Mouse (Mus musculus): ENCODE measurements at regions not wholly inside any gene's neighbourhood (a gene's known extent, or its start where the extent isn't known, plus 50 kb on each side); places are given as distances from the start of the nearest gene placed in this dataset.
"Not testable (repeated sequence)": the region's sequence is repeated elsewhere in the genome, so short reads cannot be mapped to it uniquely, and the experiment has no call there.

DNA sequence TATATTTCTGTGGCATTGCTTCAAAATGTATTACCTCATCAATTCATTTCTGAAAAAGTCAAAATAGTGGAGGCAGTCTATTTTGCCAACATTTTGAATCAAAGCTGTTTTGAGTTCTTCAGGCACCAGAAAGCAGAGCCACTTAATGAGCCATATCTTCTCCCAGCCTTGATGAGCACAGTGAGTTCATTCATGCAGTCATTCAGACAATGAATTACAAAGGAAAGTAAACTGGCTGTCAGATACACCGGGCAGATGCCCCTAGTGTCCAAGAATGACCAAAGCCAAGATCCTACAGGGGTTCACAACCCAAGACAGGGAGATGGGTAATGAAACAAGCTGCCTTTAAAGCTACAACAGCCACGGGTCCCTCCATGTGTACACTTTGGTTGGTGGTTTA, 798.7 kb downstream of the Cypt12 start:
- DNase-seq, result peak; percentile 81

DNA sequence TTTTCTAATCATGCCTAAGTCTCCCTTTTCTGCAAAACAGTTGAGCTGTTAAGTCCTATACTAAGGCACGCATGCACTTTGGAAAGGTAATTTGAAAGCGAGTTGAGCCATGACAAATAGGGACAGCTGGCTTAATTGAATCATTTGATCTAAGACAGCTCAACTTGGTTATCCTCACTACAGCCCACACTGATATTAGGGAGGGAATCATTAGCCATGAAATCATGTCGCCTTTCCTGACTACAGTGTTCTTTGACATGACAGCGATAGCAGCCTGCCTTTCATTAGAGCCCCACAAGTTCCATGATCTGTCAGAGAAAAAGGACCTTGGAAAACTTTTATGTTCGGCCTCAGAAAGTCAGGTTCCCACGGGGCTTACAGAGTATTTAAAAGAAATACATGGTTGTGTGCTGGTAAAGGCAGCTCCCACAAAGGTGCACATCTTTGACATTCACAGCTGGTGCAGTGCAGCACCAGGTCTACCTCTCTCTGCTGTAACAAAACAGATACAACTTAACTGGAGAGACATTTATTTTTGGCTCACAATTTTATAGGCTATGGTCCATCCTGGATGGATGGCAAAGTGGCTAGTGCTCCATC, 803.5 kb downstream of the Cypt12 start:
- DNase-seq, result peak; percentile 16

- peak; percentile 57 for DNase-seq
Measured at GRCm38 (mm10) chr3:18764301-18765078, 816.3 kb downstream of the Cypt12 start.

DNA sequence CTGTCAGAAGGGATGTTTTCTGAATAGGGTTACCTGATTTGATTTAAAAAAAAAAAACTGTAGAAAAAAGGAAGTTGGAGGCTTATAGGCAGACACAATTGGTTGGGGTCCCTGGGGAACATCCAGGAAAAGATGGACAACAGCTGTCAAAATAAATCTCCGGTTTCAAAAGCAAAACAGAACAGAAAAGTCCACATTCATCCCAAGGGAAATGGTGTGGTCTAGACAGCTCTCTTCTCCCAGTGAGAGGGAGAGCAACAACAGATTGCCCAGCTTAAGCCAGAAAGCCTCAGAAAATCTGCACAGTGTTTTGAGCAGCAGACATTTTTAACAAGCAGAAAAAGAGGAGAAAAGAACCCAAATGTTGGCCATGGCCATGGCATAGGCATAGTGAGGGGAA, 830.3 kb downstream of the Cypt12 start:
- no peak for DNase-seq

DNA sequence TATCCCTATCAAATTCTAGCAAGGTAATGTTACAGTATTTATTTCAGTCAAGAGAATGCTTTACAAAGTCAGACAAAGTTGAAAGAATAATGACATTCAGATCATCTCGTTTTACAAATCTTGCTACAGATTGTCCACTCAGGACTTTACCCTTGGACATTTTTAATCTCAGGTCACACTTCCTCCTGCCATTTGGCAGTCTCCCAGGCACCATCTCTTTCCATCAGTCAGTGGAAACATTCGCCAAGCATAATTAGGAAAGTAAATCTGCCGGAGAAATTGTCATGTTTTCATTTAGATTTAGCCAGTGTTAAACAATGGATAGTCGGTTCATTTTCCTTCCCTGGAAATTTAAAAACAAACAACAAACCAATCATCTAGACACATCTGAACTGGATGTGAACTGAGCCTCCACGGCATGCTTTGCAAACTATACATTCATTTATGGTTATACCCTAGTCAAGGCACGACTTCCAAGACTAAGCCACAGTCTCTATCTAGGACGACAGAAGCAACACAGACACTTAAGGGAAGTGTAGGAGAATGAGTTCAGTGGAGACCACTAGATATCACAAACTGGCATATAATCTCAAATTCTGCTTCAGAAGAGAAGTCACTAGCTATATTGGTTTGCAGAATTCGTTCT, 839.4 kb downstream of the Cypt12 start:
- no peak for DNase-seq

DNA sequence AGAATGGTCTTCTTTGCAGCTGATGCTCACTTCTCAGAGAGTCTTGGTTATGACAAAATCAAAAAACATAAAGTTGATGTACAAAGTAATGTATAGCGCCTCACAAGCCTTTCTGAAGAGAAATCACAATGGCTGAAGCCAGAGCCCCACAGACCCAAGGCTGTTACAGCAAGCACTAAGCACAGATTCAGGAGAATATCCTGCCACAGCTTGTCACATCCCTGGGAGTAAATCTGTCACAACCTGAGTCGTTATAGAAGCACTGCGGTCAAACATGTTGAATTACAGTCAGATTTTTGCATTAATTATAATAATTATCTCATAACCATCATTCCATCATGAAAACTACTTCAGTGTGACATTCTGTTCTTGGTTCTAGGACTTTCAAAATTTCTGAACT, 825.7 kb downstream of the 1700064H15Rik start:
- DNase-seq, result peak; percentile 12

DNA sequence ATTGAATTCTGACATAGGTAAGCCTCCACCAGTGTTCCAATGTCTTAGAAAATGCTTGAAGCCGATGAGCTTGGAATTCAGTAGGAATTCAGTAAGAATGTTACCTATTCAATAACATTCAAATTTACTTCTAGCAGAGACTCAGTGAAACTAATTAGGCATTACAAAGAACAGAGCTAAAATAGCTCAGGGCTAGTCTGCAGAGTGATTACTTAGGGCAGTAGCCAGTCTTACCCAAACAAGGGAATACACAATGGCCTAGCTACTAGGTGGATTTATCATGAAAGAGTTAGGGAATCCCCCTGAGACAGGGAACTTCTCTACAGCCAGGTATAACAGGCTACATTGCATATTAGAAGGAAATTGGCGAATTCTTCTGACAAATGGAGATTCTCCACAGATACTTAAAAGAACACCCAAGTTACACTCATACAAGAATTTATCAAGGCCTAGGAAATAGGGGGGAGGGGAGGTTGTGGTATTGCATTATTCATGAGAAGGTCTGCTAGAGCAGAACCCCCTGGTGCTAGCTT, 799.6 kb downstream of the 1700064H15Rik start:
- not testable (repeated sequence) for DNase-seq

- no peak for DNase-seq
Measured at GRCm38 (mm10) chr3:18868117-18868739, 760.2 kb downstream of the 1700064H15Rik start.

DNA sequence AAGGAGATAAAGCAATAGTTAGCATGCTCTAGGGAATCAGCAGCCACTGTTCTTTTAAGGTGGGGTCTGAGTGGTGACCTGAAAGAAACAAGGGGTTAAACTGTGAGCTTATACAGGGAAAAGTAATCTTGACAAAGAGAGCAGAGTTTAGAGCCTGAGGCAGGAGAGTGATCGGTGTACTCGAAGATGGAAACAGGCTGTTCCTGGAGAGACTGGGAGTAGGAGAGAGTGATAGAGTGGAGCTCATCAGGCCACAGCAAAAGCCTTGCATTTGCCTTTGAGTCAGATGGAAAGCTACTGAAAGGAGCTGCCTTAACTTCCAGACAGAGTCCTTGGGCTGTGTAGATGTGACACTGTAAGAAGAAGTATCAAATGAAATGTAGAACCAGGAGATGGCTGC, 759.7 kb downstream of the 1700064H15Rik start:
- DNase-seq, result no peak

- DNase-seq, result no peak
Measured at GRCm38 (mm10) chr3:18877060-18877459, 751.4 kb downstream of the 1700064H15Rik start.

GRCm38 (mm10) chr3:18877572-18877971, 750.9 kb downstream of the 1700064H15Rik start:
- no peak for DNase-seq

GRCm38 (mm10) chr3:18881186-18881585, 747.3 kb downstream of the 1700064H15Rik start:
- no peak for DNase-seq

GRCm38 (mm10) chr3:18892813-18893212, 735.7 kb downstream of the 1700064H15Rik start:
- DNase-seq, result no peak

- no peak for DNase-seq
Measured at GRCm38 (mm10) chr3:18905769-18906168, 722.7 kb downstream of the 1700064H15Rik start.

GRCm38 (mm10) chr3:18906210-18906609, 722.3 kb downstream of the 1700064H15Rik start:
- no peak for DNase-seq

DNA sequence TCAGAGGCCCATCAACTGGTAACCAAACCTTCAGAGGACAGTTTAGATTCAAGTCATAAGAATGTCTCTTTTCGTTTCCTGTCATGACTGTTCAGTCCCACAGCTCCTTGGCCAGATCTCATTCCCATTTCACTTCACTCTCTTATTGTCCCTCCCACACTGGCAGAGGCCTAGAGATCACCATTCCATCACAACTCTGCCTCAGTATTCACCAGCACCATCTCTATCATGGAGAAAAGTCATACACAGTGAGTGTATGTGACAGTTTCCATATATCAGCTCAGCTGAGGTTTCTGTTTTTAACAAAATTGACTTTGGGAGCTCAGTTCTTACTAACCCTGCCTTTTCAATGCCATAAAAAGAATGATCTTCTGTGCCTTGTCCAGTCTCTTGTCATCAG, 719.7 kb downstream of the 1700064H15Rik start:
- DNase-seq, result no peak

DNA sequence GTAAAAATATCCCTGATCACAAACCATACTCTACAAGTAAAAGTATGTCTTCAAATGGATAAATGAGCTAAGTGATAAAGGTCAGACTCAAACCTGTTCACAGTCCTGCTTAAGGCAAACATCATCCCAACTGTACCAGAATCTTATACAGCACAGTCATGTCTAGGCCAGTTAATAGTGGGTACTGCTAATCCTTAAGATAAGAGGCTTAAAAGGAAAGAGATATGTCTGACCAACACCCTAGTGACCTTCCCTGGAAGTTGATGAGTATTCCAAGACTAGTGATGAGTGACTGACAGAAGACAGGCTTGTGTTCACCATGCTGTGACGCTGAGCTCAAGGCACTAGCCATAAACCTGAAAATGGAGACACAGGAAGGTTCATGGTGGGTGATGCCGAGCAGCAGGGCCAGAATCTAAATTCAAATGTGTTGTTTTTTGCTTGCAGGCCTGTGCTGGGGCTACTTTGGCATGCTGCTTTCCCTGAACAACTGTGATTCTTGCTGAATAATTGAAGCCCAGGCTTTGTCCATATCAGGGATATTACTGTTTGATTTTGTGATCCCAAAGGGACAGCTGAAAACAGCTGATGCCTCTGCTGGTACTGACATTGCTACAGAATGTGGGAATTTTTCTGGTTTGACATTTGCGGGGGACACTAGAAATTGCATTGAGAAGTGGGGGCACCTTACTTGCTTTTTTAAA, 699.9 kb downstream of the 1700064H15Rik start:
- no peak for DNase-seq

- DNase-seq, result no peak
Measured at GRCm38 (mm10) chr3:18929105-18929492, 699.4 kb downstream of the 1700064H15Rik start.

- no peak for DNase-seq
Measured at GRCm38 (mm10) chr3:18932983-18933726, 695.3 kb downstream of the 1700064H15Rik start.

DNA sequence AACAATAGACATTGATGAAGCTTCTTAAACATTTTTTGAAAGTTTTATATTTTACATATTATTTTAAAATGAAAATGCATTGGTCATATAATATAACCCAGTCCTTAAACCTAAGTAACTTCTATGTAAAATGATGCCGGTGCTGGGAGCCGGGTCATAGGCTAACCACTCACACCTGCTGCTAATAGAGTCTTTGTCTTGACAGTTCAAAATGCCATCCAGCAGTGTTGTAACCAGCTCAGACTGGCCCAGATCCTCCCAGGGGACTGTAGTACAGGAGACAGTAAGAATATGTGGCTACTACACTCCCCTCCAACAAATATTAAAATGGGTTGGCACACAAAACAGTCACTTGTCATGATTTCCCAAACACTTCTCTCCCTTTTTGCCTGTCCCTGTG, 693.6 kb downstream of the 1700064H15Rik start:
- DNase-seq, result no peak

GRCm38 (mm10) chr3:18937333-18938122, 690.9 kb downstream of the 1700064H15Rik start:
- no peak for DNase-seq
